Mouse (Mus musculus) regulatory T cell (primary cell): Measurements from ENCODE around the gene Emilin1.
"Not testable (repeated sequence)": the region's sequence is repeated elsewhere in the genome, so short reads cannot be mapped to it uniquely, and the experiment has no call there.

Source experiments
- in situ Hi-C: fragments of 300-600 bp; cut with MboI, MseI; formaldehyde crosslinking; loops from one replicate; pipeline ENCODE4 v1.15.1; 2025; ENCODE audit warnings: high pct_unique_total_duplicates

Emilin1 gene

GRCm38 (mm10) chr5:30913060-30913841 is at the start of gene Emilin1:
TSS of gene Emilin1 (plus strand) at chr5:30913402.
- in situ Hi-C loops, result loop anchor here (10.0 kb wide), 1 partner anchor 1462 kb away; no protein-coding TSS in a partner anchor

GRCm38 (mm10) chr5:30863852-30864251 is 49.4 kb upstream of the Emilin1 start:
- in situ Hi-C loops, result no loop called here

- in situ Hi-C loops, result no loop called here
These were observed 48.9 kb upstream of the Emilin1 start for GRCm38 (mm10) chr5:30864322-30864721.

GRCm38 (mm10) chr5:30866871-30867270 is 46.3 kb upstream of the Emilin1 start:
- in situ Hi-C loops, result loop anchor here (5.0 kb wide), 1 partner anchor 55 kb away; the partner anchor contains the start of gene Mapre3

GRCm38 (mm10) chr5:30867712-30868111 is 45.5 kb upstream of the Emilin1 start, which contains the start of gene Tmem214:
TSS of gene Tmem214 (plus strand) at chr5:30868012.
- in situ Hi-C loops, result loop anchor here (5.0 kb wide), 1 partner anchor 55 kb away; the partner anchor contains the start of gene Mapre3

GRCm38 (mm10) chr5:30868981-30869380 is 44.2 kb upstream of the Emilin1 start:
- in situ Hi-C loops, result loop anchor here (5.0 kb wide), 1 partner anchor 57 kb away; the partner anchor contains the start of gene Mapre3

GRCm38 (mm10) chr5:30869405-30870130 is 43.6 kb upstream of the Emilin1 start:
- in situ Hi-C loops, result loop anchor here (5.0 kb wide), 2 partner anchors 48 to 57 kb away; partner anchors contain the start of gene Mapre3

- in situ Hi-C loops, result loop anchor here (5.0 kb wide), 1 partner anchor 47 kb away; no protein-coding TSS in a partner anchor
These were observed 43.1 kb upstream of the Emilin1 start for GRCm38 (mm10) chr5:30870131-30870406.

- in situ Hi-C loops, result loop anchor here (5.0 kb wide), 1 partner anchor 45 kb away; no protein-coding TSS in a partner anchor
These were observed 40.6 kb upstream of the Emilin1 start for GRCm38 (mm10) chr5:30872574-30872973.

- in situ Hi-C loops, result loop anchor here (5.0 kb wide), 1 partner anchor 43 kb away; no protein-coding TSS in a partner anchor
These were observed 38.8 kb upstream of the Emilin1 start for GRCm38 (mm10) chr5:30874365-30874764.

GRCm38 (mm10) chr5:30878616-30879015 is 34.6 kb upstream of the Emilin1 start:
- in situ Hi-C loops, result no loop called here

- in situ Hi-C loops, result no loop called here
These were observed 33.8 kb upstream of the Emilin1 start for GRCm38 (mm10) chr5:30879347-30879943.

- in situ Hi-C loops, result not testable (repeated sequence)
These were observed 31.4 kb upstream of the Emilin1 start for GRCm38 (mm10) chr5:30881839-30882238.

- in situ Hi-C loops, result loop anchor here (5.0 kb wide), 1 partner anchor 306 kb away; the partner anchor contains the start of genes Eif2b4 and Snx17
These were observed 27.0 kb upstream of the Emilin1 start for GRCm38 (mm10) chr5:30886209-30886608.

GRCm38 (mm10) chr5:30886731-30887130 is 26.5 kb upstream of the Emilin1 start:
- in situ Hi-C loops, result loop anchor here (5.0 kb wide), 1 partner anchor 306 kb away; the partner anchor contains the start of genes Eif2b4 and Snx17

GRCm38 (mm10) chr5:30887331-30887761 is 25.9 kb upstream of the Emilin1 start:
- in situ Hi-C loops, result loop anchor here (5.0 kb wide), 1 partner anchor 305 kb away; the partner anchor contains the start of genes Eif2b4 and Snx17

- in situ Hi-C loops, result loop anchor here (5.0 kb wide), 1 partner anchor 304 kb away; the partner anchor contains the start of genes Eif2b4 and Snx17
These were observed 25.3 kb upstream of the Emilin1 start for GRCm38 (mm10) chr5:30887858-30888336.

- in situ Hi-C loops, result loop anchor here (5.0 kb wide), 1 partner anchor 304 kb away; the partner anchor contains the start of genes Eif2b4 and Snx17
These were observed 24.7 kb upstream of the Emilin1 start, which contains the start of gene Agbl5 for GRCm38 (mm10) chr5:30888337-30889087. TSS of gene Agbl5 (plus strand) at chr5:30888694.

- in situ Hi-C loops, result loop anchor here (5.0 kb wide), 1 partner anchor 303 kb away; the partner anchor contains the start of genes Eif2b4 and Snx17
These were observed 24.0 kb upstream of the Emilin1 start for GRCm38 (mm10) chr5:30889088-30889754.

- in situ Hi-C loops, result no loop called here
These were observed 22.8 kb upstream of the Emilin1 start for GRCm38 (mm10) chr5:30890375-30890774.
